Mouse (Mus musculus): ENCODE measurements around the gene Ptgds.

Gene Ptgds

GRCm38 (mm10) chr2:25480541-25480940, 10.7 kb upstream of the Ptgds start:
- DNase-seq (ENCODE audit: low spot score in 2 of 2) = no peak

DNA sequence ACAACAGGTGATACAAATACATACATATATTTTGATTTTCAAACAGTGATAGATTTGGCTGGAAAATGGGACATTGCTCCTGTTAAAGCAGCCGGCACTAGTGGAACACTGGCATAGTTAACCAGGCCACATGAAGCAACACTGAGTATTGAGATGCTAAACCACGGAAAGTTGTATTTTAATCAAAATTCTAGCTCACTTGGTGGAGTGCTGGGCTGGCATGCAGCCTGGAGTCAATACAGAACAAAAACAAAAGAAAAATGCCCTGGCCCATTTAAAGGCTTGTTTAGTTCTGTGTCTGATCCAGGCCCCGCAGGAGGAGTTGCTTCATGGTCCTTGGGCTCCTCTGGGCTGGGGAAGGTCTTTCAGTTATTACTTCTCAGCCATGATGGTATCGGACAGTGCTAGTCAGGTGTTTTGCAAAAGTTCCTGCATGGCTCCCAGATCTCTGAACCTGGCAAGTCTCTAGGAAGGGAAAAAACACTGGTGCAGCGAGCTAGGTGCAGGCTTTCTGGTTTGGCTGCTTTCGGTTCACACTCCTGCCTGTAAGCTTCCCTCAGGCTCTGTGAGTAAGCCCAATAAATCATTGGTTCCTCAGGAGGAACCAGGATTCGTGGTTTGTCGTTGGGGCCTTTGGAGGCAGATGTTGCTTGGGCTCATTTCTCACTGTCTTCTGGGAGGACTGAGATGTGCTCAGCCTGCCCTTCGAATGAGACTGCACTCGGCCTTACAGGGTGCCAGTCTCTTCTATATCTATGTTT, 9.9 kb upstream of the Ptgds start:
- no peak for DNase-seq (ENCODE audit: low spot score in 2 of 2)

- DNase-seq (ENCODE audit: low spot score in 2 of 2) = peak; percentile 58 to 64
Measured at GRCm38 (mm10) chr2:25477967-25478675, 8.3 kb upstream of the Ptgds start.

DNA sequence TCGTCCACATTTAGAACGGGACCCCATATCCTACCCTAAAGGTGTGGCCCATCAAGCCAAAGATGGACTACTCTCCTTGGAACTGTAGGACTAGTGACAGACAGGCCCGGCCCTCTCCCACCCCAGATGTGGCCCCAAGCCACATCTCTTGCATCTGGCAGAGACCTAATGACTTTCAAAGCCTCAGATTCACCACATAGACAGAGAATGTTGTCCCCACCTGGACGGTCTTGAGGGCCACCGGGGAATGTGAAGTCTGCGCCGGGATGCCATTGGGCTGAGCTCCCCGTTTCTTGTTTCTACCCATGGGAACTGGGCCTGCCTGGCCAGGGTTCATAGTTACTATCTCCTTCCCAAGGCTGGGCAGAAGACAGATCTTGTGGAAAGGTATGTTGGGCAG, 7.7 kb upstream of the Ptgds start:
- no peak for DNase-seq (ENCODE audit: low spot score in 2 of 2)

- no peak for DNase-seq (ENCODE audit: low spot score in 2 of 2)
Measured at GRCm38 (mm10) chr2:25472550-25472949, 2.7 kb upstream of the Ptgds start.

DNA sequence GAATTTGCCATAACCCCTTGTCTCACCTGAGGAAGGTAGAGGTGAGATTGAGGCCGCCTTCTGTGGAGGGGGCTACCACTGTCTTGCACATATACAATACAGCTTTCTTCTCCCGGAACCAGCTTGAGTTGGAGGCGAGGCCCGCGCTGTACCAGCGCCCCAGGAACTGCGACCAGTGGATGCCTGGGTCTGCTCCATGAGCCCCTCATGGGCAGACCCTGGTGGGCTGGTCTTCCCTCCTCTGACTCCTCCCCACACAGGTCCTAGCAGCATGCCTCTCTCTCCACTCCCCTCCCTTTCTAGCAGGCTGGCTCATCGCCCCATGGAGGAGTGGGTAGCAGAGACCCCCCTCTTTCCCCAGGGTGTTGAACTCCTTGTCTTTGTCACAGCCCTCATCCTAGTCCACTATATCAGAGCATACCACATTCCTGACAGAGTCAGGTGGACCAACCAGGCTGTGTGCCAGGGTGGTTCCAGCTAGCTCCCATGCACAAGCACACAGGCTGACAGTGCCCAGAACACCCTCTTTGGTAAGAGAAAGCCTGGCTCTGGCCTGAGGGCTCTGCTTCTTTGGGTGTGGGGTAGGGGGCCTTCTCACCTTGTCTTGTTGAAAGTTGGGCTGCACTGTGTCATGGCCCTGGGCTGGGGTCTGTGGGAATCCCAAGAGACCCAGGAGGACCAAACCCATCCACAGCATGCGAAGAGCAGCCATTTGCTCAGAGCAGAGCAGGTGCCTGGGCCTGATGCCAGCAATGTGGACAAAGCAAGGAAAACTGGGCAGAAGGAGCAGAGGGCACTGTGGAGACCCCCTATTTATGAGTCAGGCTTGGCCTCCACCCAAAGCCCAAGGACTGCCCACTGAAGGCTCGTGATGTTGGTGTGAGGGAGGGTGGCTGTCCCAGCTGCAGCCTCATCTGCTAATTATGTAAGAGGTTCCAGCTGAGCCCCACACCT, 607 bp downstream of the Ptgds start:
- peak in 1 of 2 experiments; percentile 64 for DNase-seq (ENCODE audit: low spot score in 2 of 2)

DNA sequence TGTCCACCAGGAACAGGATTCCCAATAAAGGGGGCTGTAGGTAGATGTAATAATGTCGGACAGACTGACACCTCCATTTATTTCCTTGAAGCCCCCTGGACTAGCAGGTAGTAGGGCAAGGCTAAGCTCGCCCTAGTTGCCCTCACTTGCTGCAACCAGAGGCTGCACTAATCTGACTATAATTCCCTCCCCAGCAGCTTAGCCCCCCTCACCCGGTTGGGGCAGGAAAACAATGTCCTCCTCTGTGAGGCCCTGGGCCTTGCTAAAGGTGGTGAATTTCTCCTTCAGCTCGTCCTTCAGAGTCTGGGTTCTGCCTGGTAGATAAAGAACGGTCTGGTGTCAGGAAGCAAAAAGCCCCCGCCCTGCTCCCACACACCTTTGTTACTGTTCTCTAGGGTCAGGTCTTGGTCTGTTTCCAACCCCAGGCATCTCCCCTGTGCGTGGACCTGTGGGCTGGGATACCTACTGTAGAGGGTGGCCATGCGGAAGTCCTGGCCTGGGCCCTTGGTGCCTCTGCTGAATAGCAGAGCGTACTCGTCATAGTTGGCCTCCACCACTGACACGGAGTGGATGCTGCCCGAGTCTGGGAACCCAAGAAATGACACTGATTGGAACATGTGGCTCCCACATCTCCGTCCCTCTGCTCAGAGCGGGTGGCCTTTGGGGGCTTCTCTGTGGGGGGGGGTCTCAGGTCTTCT, 2.1 kb downstream of the Ptgds start:
- DNase-seq (ENCODE audit: low spot score in 2 of 2) = no peak

DNA sequence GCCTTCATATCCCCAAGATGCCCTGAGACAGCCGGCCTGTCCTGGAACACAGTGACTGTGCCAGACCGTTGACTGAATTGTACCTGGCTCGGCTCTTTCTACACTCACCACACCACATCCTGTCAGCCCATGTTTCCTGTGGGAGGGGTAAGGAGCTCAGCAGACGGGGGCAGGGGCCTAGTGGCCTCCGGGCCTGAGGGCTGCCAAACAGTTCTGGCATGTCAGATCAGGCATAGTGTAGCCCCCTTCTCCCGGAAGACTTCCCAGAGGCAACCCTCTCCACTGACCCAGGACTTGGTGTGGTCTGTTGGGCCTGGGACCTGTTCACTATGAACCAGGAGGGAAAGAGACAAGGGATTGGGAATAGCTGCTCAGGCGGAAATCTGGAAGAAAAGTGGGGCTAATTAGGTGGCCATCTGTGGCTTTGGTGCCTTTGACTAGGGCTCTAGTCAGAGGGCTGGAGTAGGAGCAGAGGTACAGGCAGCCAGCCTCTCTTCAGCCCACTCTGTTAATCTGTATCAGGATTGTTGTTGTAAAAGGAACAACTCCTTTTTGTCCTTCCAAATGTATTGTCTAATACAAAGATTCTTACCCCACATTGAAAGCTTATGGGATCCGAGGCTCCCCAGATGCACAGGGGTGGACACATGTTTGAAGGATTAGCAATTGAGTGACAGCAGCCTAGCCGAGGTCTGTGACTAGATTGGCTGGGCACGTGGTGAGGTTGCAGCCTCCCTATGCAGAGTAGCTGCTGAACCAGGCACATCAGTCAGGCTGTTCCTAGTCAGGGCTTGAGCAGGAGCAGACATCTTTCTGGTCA, 3.8 kb downstream of the Ptgds start:
- no peak for DNase-seq (ENCODE audit: low spot score in 2 of 2)

- no peak for DNase-seq (ENCODE audit: low spot score in 2 of 2)
Measured at GRCm38 (mm10) chr2:25465256-25465655, 4.6 kb downstream of the Ptgds start.

DNA sequence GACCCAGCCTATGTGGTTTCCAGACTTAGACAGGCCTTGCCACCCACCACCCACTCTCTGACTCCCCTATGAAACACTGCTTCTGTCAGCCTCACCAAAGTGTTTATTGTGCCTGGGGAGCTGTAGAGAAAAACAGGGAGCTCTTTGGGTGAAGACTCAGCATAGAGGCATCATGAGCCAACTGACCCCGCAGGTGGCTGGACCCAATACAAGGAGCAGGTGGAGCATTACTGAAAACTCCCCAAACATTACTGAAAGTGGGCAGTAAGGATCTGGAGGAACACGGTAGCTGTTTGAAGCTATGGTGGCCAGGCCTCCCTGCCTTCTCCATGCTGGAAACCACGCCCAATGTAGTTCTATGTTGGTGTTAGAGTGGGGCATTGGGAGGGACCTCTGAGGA, 6.2 kb downstream of the Ptgds start:
- no peak for DNase-seq (ENCODE audit: low spot score in 2 of 2)

DNA sequence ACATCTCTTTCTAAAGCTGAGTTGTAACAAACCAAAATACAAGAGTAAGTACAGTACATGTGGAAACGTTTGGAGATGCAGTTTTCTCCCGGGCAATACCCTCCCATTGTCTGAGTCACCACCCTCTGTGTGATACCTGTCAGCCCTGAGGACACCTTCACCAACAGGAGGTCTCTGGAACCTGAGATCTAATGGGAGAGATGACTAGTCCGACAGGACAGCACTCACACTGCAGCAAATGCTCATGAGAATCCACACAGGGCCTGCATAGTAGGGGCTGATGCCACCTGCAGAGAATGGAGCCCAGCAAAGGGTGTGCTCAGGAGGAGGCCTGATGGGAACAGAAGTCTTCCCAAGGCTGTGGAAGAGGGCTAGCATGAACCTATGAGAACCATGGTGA, 8.4 kb downstream of the Ptgds start:
- no peak for DNase-seq (ENCODE audit: low spot score in 2 of 2)

DNA sequence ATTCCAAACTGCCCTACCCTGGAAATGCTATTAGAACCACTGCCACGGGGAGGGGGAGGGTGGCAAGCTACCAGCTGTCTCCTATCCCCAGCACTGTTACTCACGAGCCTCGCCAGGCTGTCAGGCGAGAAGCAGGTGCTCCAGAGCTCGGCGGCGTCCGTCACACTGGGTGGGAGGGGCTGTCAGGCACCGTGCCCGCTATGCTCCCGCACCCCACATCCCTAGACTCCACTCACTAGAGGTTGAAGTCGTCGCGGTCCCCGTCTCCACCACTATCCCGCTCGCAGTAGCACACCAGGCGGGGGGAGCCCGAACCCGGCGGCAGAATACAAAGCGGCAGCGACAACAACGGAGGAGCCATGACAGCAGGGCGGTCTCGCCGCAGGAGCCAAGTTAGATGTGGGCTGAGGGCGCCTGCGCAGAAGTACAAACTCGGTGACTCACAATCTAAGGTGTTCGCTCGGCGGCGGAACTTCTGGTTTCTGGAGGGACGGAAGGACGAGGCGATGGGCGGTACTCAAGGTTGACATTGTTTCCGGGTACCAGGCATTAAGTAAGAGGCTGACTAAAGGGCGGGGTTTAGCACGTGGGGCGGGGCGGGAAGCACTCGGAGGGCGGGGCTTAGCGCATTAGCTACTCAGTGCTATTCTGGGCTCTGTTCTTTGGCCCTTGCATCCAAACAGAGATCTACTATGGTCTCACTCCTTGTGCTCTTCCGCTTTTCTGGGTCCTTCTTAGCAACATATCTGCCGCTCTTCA, 9.1 kb downstream of the Ptgds start, which contains the start of gene Paxx:
TSS of gene Paxx (minus strand) at position 544 of the 759 bp plus-strand sequence.
- peak; percentile 94 to 95 for DNase-seq (ENCODE audit: low spot score in 2 of 2)

GRCm38 (mm10) chr2:25460135-25460534, 9.7 kb downstream of the Ptgds start:
- no peak for DNase-seq (ENCODE audit: low spot score in 2 of 2)

DNA sequence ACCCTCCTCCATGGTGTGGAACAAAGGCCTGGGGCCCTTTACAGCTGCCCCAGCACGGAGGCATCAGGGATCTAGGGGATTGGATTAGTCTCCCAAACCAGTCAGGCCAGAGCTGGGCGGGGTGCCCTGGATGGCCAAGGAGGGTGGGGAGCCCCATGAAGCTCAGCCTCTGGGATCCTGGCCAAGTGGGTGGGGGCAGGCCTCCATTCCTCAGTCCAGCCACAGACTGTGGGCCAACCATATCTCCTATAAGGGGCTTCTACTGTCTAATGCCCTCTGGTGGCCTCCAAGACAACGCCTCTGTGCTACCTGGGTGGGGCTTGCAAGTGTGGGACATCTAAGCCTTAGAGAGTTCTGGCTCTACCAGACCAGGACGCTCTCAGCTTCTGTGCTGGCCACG, 10.9 kb downstream of the Ptgds start:
- DNase-seq (ENCODE audit: low spot score in 2 of 2) = peak in 1 of 2 experiments; percentile 51

GRCm38 (mm10) chr2:25457022-25457896, 12.6 kb downstream of the Ptgds start:
- DNase-seq (ENCODE audit: low spot score in 2 of 2) = no peak

- DNase-seq (ENCODE audit: low spot score in 2 of 2) = no peak
Measured at GRCm38 (mm10) chr2:25456205-25456953, 13.5 kb downstream of the Ptgds start, which contains the start of gene Clic3. TSS of gene Clic3 (plus strand) at chr2:25456838.

DNA sequence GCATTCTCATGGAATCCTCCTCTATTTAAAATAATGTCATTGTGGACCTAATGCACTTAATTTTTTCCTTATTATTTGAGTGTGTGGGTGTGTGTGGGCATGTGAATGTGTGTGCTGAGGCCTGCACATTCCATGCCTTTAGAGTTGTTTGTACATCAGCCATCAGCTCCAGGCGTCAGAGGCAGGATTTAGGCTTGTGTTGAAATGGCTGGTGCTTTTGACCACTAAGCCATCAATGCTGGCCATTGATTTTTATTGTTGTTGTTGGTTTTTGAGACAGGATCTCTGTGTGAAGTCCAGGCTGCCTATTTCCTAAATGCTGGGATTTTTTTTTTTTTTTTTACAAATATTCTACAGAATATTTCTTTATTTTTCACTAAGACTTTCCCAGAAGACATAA, 16.9 kb downstream of the Ptgds start:
- no peak for DNase-seq (ENCODE audit: low spot score in 2 of 2)

All from heart, adult 9 months (tissue).